Mouse (Mus musculus) forebrain, embryonic 16.5 days (tissue): ENCODE measurements at regions not wholly inside any gene's neighbourhood (a gene's known extent, or its start where the extent isn't known, plus 50 kb on each side); places are given as distances from the start of the nearest gene placed in this dataset.
"Not testable (repeated sequence)": the region's sequence is repeated elsewhere in the genome, so short reads cannot be mapped to it uniquely, and the experiment has no call there.

Experiments used
- ATAC-seq: fragments of 200-750 bp; cut with Nextera tagmentation; 2 replicates; pipeline ENCODE4 v1.8.0; 2017; ENCODE audit warnings: mild to moderate bottlenecking, moderate library complexity
- H3K27ac ChIP-seq: fragments of 300-500 bp; sonication (generic); 2 replicates; pipeline ENCODE4 v1.5.1; 2014; ENCODE audit warnings: low read length, control low read depth
- H3K27me3 ChIP-seq: fragments of 300-500 bp; sonication (generic); replicated peaks from 2 replicates; pipeline ENCODE4 v1.6.1; 2014; ENCODE audit warnings: low read length; ENCODE audit not compliant: control insufficient read depth, insufficient read depth
- H3K36me3 ChIP-seq: fragments of 300-500 bp; sonication (generic); 2 replicates; pipeline ENCODE4 v1.6.1; 2014; ENCODE audit not compliant: control insufficient read depth, insufficient read depth
- H3K4me1 ChIP-seq: fragments of 300-500 bp; sonication (generic); replicated peaks from 2 replicates; pipeline ENCODE4 v1.6.1; 2014; ENCODE audit warnings: low read length; ENCODE audit not compliant: control insufficient read depth, insufficient read depth
- H3K4me2 ChIP-seq: fragments of 300-500 bp; sonication (generic); 2 replicates; pipeline ENCODE4 v1.6.1; 2014; ENCODE audit warnings: mild to moderate bottlenecking, low read length, control low read depth
- H3K4me3 ChIP-seq: fragments of 300-500 bp; sonication (generic); replicated peaks from 2 replicates; pipeline ENCODE4 v1.5.1; 2014; ENCODE audit warnings: mild to moderate bottlenecking, low read length, control low read depth
- H3K9ac ChIP-seq: fragments of 300-500 bp; sonication (generic); replicated peaks from 2 replicates; pipeline ENCODE4 v1.6.1; 2014; ENCODE audit warnings: low read depth, low read length, control low read depth
- H3K9me3 ChIP-seq: fragments of 300-500 bp; sonication (generic); 2 replicates; pipeline ENCODE4 v1.6.1; 2016; ENCODE audit warnings: low read length; ENCODE audit not compliant: control insufficient read depth
- WGBS: fragments of 180-500 bp; shearing (Covaris S2); extraction: QIAGEN DNeasy Blood & Tissue Kit; methylation state at CpG from one replicate; pipeline ENCODE4 v1.1.7; 2014; 5-methylcytosine and 5-hydroxymethylcytosine counted together

GRCm38 (mm10) chr7:36196154-36196720 lies 393.4 kb upstream of the Zfp507 start:
- no peak overlapping the region for H3K27ac ChIP-seq
- no peaks in the 10 kb centered on the region for H3K4me1 ChIP-seq
- no peaks in the 10 kb centered on the region for H3K36me3 ChIP-seq
- H3K4me3 ChIP-seq: no peak overlapping the region
- H3K9ac ChIP-seq: no peak overlapping the region
- no peak overlapping the region for H3K4me2 ChIP-seq
- no peaks in the 10 kb centered on the region for H3K9me3 ChIP-seq
- ATAC-seq: no peak
- 90% methylated on average over 18 of the region's 18 CpGs for WGBS
- 0 out of 2 replicates have a peak, but pooled peaks cover under 1% of the 10 kb centered on the region for H3K27me3 ChIP-seq

- H3K4me2 ChIP-seq: no peak overlapping the region
- no peak overlapping the region for H3K9ac ChIP-seq
- ATAC-seq: no peak
- no peak overlapping the region for H3K4me3 ChIP-seq
- no peaks in the 10 kb centered on the region for H3K36me3 ChIP-seq
- no peaks in the 10 kb centered on the region for H3K27me3 ChIP-seq
- 82% methylated on average over 8 of the region's 8 CpGs for WGBS
- H3K9me3 ChIP-seq: no peaks in the 10 kb centered on the region
- no peaks in the 10 kb centered on the region for H3K4me1 ChIP-seq
- no peak overlapping the region for H3K27ac ChIP-seq
These were observed 389.8 kb upstream of the Zfp507 start for GRCm38 (mm10) chr7:36192645-36193044.

- no peaks in the 10 kb centered on the region for H3K36me3 ChIP-seq
- no peaks in the 10 kb centered on the region for H3K4me1 ChIP-seq
- no peaks in the 10 kb centered on the region for H3K9me3 ChIP-seq
- 80% methylated on average over 7 of the region's 7 CpGs for WGBS
- H3K27me3 ChIP-seq: no peaks in the 10 kb centered on the region
- no peak overlapping the region for H3K9ac ChIP-seq
- no peak overlapping the region for H3K4me3 ChIP-seq
- H3K27ac ChIP-seq: no peak overlapping the region
- no peak overlapping the region for H3K4me2 ChIP-seq
- no peak for ATAC-seq
These were observed 375.1 kb upstream of the Zfp507 start for GRCm38 (mm10) chr7:36177947-36178346.

- H3K36me3 ChIP-seq: no peaks in the 10 kb centered on the region
- no peak overlapping the region for H3K9ac ChIP-seq
- ATAC-seq: no peak
- H3K27ac ChIP-seq: no peak overlapping the region
- H3K4me2 ChIP-seq: no peak overlapping the region
- 89% methylated on average over 4 of the region's 4 CpGs for whole genome bisulfite sequencing
- no peaks in the 10 kb centered on the region for H3K27me3 ChIP-seq
- no peak overlapping the region for H3K4me3 ChIP-seq
- H3K9me3 ChIP-seq: no peaks in the 10 kb centered on the region
- H3K4me1 ChIP-seq: no peaks in the 10 kb centered on the region
These were observed 372.5 kb upstream of the Zfp507 start for GRCm38 (mm10) chr7:36175296-36175695.

- WGBS: 54% methylated on average over 2 of the region's 2 CpGs
- H3K27ac ChIP-seq, H3K9me3 ChIP-seq, H3K4me1 ChIP-seq, H3K4me2 ChIP-seq, H3K9ac ChIP-seq, H3K27me3 ChIP-seq, ATAC-seq, H3K36me3 ChIP-seq, H3K4me3 ChIP-seq: not testable (repeated sequence)
These were observed 369.7 kb upstream of the Zfp507 start for GRCm38 (mm10) chr7:36172511-36172910.

GRCm38 (mm10) chr7:36157270-36157945 lies 354.6 kb upstream of the Zfp507 start:
- no peak overlapping the region for H3K4me2 ChIP-seq
- no peaks in the 10 kb centered on the region for H3K4me1 ChIP-seq
- no peaks in the 10 kb centered on the region for H3K9me3 ChIP-seq
- no peak overlapping the region for H3K9ac ChIP-seq
- no peaks in the 10 kb centered on the region for H3K27me3 ChIP-seq
- H3K36me3 ChIP-seq: no peaks in the 10 kb centered on the region
- no peak overlapping the region for H3K4me3 ChIP-seq
- ATAC-seq: no peak
- no peak overlapping the region for H3K27ac ChIP-seq
- WGBS: 46% methylated on average over 22 of the region's 22 CpGs

- H3K36me3 ChIP-seq: no peaks in the 10 kb centered on the region
- no peak overlapping the region for H3K4me3 ChIP-seq
- H3K27me3 ChIP-seq: no peaks in the 10 kb centered on the region
- no peak overlapping the region for H3K27ac ChIP-seq
- no peaks in the 10 kb centered on the region for H3K9me3 ChIP-seq
- H3K4me1 ChIP-seq: no peaks in the 10 kb centered on the region
- no peak overlapping the region for H3K9ac ChIP-seq
- 84% methylated on average over 12 of the region's 12 CpGs for WGBS
- H3K4me2 ChIP-seq: no peak overlapping the region
- no peak for ATAC-seq
These were observed 353.8 kb upstream of the Zfp507 start for GRCm38 (mm10) chr7:36156595-36156994.

- Histone ChIP-seq H3K4me3 (no peak overlapping the region), H3K27ac (no peak overlapping the region), H3K4me2 (no peak overlapping the region), H3K36me3 (no peaks in the 10 kb centered on the region), H3K9ac (no peak overlapping the region), H3K27me3 (no peaks in the 10 kb centered on the region), H3K4me1 (no peaks in the 10 kb centered on the region), H3K9me3 (no peaks in the 10 kb centered on the region)
- WGBS: 71% methylated on average over 2 of the region's 2 CpGs
- ATAC-seq: no peak
These were observed 352.8 kb upstream of the Zfp507 start for GRCm38 (mm10) chr7:36155576-36155975.

- Histone ChIP-seq H3K4me3 (no peak overlapping the region), H3K9ac (no peak overlapping the region), H3K4me2 (no peak overlapping the region), H3K27me3 (no peaks in the 10 kb centered on the region), H3K4me1 (no peaks in the 10 kb centered on the region), H3K36me3 (no peaks in the 10 kb centered on the region), H3K9me3 (no peaks in the 10 kb centered on the region), H3K27ac (no peak overlapping the region)
- no peak for ATAC-seq
- 82% methylated on average over 6 of the region's 6 CpGs for WGBS
These were observed 352.4 kb upstream of the Zfp507 start for GRCm38 (mm10) chr7:36155159-36155558.
